21 mouse cellular contexts compared by ENCODE assay signal in genomic region chr2:153209286-153209685, GRCm38 (mm10). TPM values are rescaled to one million over a fixed set of nuclear protein-coding genes. Genes with fewer than 3 reads are reported as not detected.
DNase-seq lines count a peak whose midpoint lies in the region; ATAC-seq and TF ChIP-seq lines count a peak whose summit lies in the region.
"Had no signal": no experiment of that assay in that cellular context is flagged by ENCODE, and none has a peak within 500 bp of the region (broad histone marks: within the 10 kb centered on the region; RNA-seq: fewer than 3 reads in every experiment).

No protein-coding gene starts in this region.

- 94% methylated on average over 5 of the region's 5 CpGs for WGBS in heart, embryonic 11.5 days (ENCODE audit: insufficient replicate concordance)
- WGBS in cerebellum, adult 2 months: 30% methylated on average over 5 of the region's 5 CpGs

- no peaks in the 10 kb centered on the region for H3K27me3 ChIP-seq in heart, embryonic 11.5 days (ENCODE audit: control insufficient read depth, insufficient read depth, low read length)
- no peaks in the 10 kb centered on the region for H3K27me3 ChIP-seq in cerebellum, adult 2 months (ENCODE audit: control insufficient read depth, insufficient read depth, low read length)
- H3K27me3 ChIP-seq: heart, embryonic 15.5 days; midbrain, embryonic 15.5 days; neural tube, embryonic 12.5 days had no signal

- H3K27ac ChIP-seq in heart, embryonic 11.5 days (ENCODE audit: low read depth, low read length): no peak overlapping the region
- no peak overlapping the region for H3K27ac ChIP-seq in cerebellum, adult 2 months (ENCODE audit: insufficient read depth, low read length)
- H3K27ac ChIP-seq: embryonic facial prominence, embryonic 10.5 days; heart, embryonic 15.5 days; liver, embryonic 14.5 days; midbrain, embryonic 15.5 days; neural tube, embryonic 12.5 days had no signal

- H3K9me3 ChIP-seq in heart, embryonic 11.5 days (replicated peaks; ENCODE audit: control insufficient read depth, low read length): no peaks in the 10 kb centered on the region
- H3K9me3 ChIP-seq: embryonic facial prominence, embryonic 10.5 days; heart, embryonic 15.5 days; midbrain, embryonic 15.5 days; neural tube, embryonic 12.5 days had no signal

- H3K4me2 ChIP-seq in heart, embryonic 11.5 days: no peak overlapping the region
- H3K4me2 ChIP-seq: heart, embryonic 15.5 days; lung, embryonic 14.5 days; midbrain, embryonic 15.5 days; neural tube, embryonic 12.5 days had no signal

- no peak for ATAC-seq in heart, embryonic 11.5 days (replicated peaks; ENCODE audit: insufficient number of reproducible peaks, low FRiP score, low TSS enrichment)
- ATAC-seq: forebrain, embryonic 16.5 days; intestine, postnatal 0 days; midbrain, embryonic 15.5 days had no signal

- no peak for TF ChIP-seq POLR2A in cerebellum, adult 2 months (IDR thresholded peaks at IDR 0.05; ENCODE audit: borderline replicate concordance, insufficient read depth, low read length)

- no peak for TF ChIP-seq CTCF in cerebellum, adult 2 months (IDR thresholded peaks at IDR 0.05; ENCODE audit: borderline replicate concordance, insufficient read depth, low read depth, low read length)

- no peaks in the 10 kb centered on the region for H3K4me1 ChIP-seq in heart, embryonic 11.5 days (ENCODE audit: control insufficient read depth, insufficient read depth, low read length)
- no peaks in the 10 kb centered on the region for H3K4me1 ChIP-seq in cerebellum, adult 2 months (ENCODE audit: control insufficient read depth, insufficient read depth, low read length)
- H3K4me1 ChIP-seq: embryonic facial prominence, embryonic 10.5 days; midbrain, embryonic 15.5 days; neural tube, embryonic 12.5 days had no signal

- H3K9ac ChIP-seq in heart, embryonic 11.5 days (ENCODE audit: low read depth, low read length): no peak overlapping the region
- H3K9ac ChIP-seq: heart, embryonic 15.5 days; liver, embryonic 14.5 days; lung, embryonic 14.5 days; midbrain, embryonic 15.5 days; neural tube, embryonic 12.5 days had no signal

- peak; percentile 78 for DNase-seq in adrenal gland, adult 2 months
- no peak for DNase-seq in adrenal gland, postnatal 4 days (ENCODE audit: low spot score in 2 of 2)
- peak; percentile 43 for DNase-seq in heart, postnatal 4 days
- DNase-seq in cerebellum, adult 2 months: peak; percentile 47 to 52
- peak; percentile 58 to 74 for DNase-seq in cerebellum, postnatal 25 days
- DNase-seq in frontal cortex, adult 2 months (ENCODE audit: extremely low spot score in 1 of 2, low spot score in 1 of 2): no peak
- DNase-seq in thymus, postnatal 25 days: no peak
- DNase-seq: gastrocnemius, postnatal 36 days; lung, embryonic 14.5 days; lung, postnatal 4 days; retina, postnatal 1 day; right cerebral cortex, postnatal 25 days; thymus, postnatal 14 days had no signal

- no peak overlapping the region for H3K4me3 ChIP-seq in heart, embryonic 11.5 days (ENCODE audit: low read depth, low read length)
- no peak overlapping the region for H3K4me3 ChIP-seq in cerebellum, adult 2 months (replicated peaks; ENCODE audit: insufficient read depth, low read depth, low read length)
- H3K4me3 ChIP-seq: embryonic facial prominence, embryonic 10.5 days; heart, embryonic 15.5 days; midbrain, embryonic 15.5 days; neural tube, embryonic 12.5 days had no signal

- peaks cover 19% of the 10 kb centered on the region for H3K36me3 ChIP-seq in heart, embryonic 11.5 days (ENCODE audit: control insufficient read depth, insufficient read depth, low read length)

RNA-seq across cellular contexts. Expression of gene Tspyl3, which starts 16.0 kb away (rescaled TPM):
- total RNA-seq in adrenal gland, adult 2 months (2021): 1 to 10 TPM; 1.9 to 3.9 TPM
- polyA plus RNA-seq in adrenal gland, adult 2 months (2012; rRNA removed): 3.6 and 4.0 TPM in 2 replicates
- 1 to 10 TPM; 8.6 to 8.8 TPM for total RNA-seq in adrenal gland, postnatal 4 days (2021)
- 1 to 10 TPM; 2.7 to 3.0 TPM for total RNA-seq in heart, postnatal 4 days (2021)
- polyA plus RNA-seq in heart, embryonic 11.5 days (2014; fragmentation: Nextera tagmentation; extraction: Ambion mirVana): 4.8 and 5.6 TPM in 2 replicates
- polyA plus RNA-seq in cerebellum, adult 2 months (2012; rRNA removed): 20.0 and 20.1 TPM in 2 replicates
- 23.4 and 24.8 TPM in 2 replicates for polyA plus RNA-seq in frontal cortex, adult 2 months (2012; rRNA removed)

RNA-seq across cellular contexts. Expression of gene Plagl2, which starts 31.9 kb away (rescaled TPM):
- 1 to 10 TPM; 8.2 to 9.3 TPM for total RNA-seq in adrenal gland, adult 2 months (2021)
- 3.7 and 5.2 TPM in 2 replicates for polyA plus RNA-seq in adrenal gland, adult 2 months (2012; rRNA removed)
- 10 to 100 TPM; 19.1 to 20.3 TPM for total RNA-seq in adrenal gland, postnatal 4 days (2021)
- 1 to 10 TPM; 8.4 to 9.7 TPM for total RNA-seq in heart, postnatal 4 days (2021)
- polyA plus RNA-seq in heart, embryonic 11.5 days (2014; fragmentation: Nextera tagmentation; extraction: Ambion mirVana): 22.6 and 25.3 TPM in 2 replicates
- polyA plus RNA-seq in cerebellum, adult 2 months (2012; rRNA removed): 4.8 and 5.5 TPM in 2 replicates
- polyA plus RNA-seq in frontal cortex, adult 2 months (2012; rRNA removed): 4.4 and 4.9 TPM in 2 replicates

RNA-seq across cellular contexts. Expression of gene Pofut1, which starts 32.0 kb away (rescaled TPM):
- total RNA-seq in adrenal gland, adult 2 months (2021): 10 to 100 TPM; 47.6 to 57.0 TPM
- 43.5 and 46.5 TPM in 2 replicates for polyA plus RNA-seq in adrenal gland, adult 2 months (2012; rRNA removed)
- total RNA-seq in adrenal gland, postnatal 4 days (2021): 10 to 100 TPM; 47.3 to 48.8 TPM
- 10 to 100 TPM; 21.8 to 25.0 TPM for total RNA-seq in heart, postnatal 4 days (2021)
- 5.8 and 6.6 TPM in 2 replicates for polyA plus RNA-seq in heart, embryonic 11.5 days (2014; fragmentation: Nextera tagmentation; extraction: Ambion mirVana)
- 18.8 and 19.1 TPM in 2 replicates for polyA plus RNA-seq in cerebellum, adult 2 months (2012; rRNA removed)
- 16.1 and 19.0 TPM in 2 replicates for polyA plus RNA-seq in frontal cortex, adult 2 months (2012; rRNA removed)

RNA-seq across cellular contexts. Expression of gene Tm9sf4, which starts 48.2 kb away (rescaled TPM):
- total RNA-seq in adrenal gland, adult 2 months (2021): 100 to 1,000 TPM; 104 to 121 TPM
- 40.8 and 66.2 TPM in 2 replicates for polyA plus RNA-seq in adrenal gland, adult 2 months (2012; rRNA removed)
- total RNA-seq in adrenal gland, postnatal 4 days (2021): 100 to 1,000 TPM; 101 to 106 TPM
- 10 to 100 TPM; 68.7 to 73.8 TPM for total RNA-seq in heart, postnatal 4 days (2021)
- 73.2 and 75.8 TPM in 2 replicates for polyA plus RNA-seq in heart, embryonic 11.5 days (2014; fragmentation: Nextera tagmentation; extraction: Ambion mirVana)
- polyA plus RNA-seq in cerebellum, adult 2 months (2012; rRNA removed): 78.6 and 82.5 TPM in 2 replicates
- polyA plus RNA-seq in frontal cortex, adult 2 months (2012; rRNA removed): 69.2 and 70.6 TPM in 2 replicates

Comparison
In these comparisons a context has a peak if more than half of its experiments do, and no peak if none do; other contexts are left out.
1. DNase-seq: peak in adrenal gland, adult 2 months (single experiment), heart, postnatal 4 days (single experiment), cerebellum, adult 2 months (2 of 2) and cerebellum, postnatal 25 days (2 of 2); none in adrenal gland, postnatal 4 days (0 of 2), frontal cortex, adult 2 months (0 of 2) and thymus, postnatal 25 days (single experiment).